Mouse (Mus musculus) heart, adult 8-10 months (tissue): ENCODE results near the gene Gm5169. TPM values are rescaled to one million over a fixed set of nuclear protein-coding genes. Genes with fewer than 3 reads are reported as not detected.
"Not testable (repeated sequence)": the region's sequence is repeated elsewhere in the genome, so short reads cannot be mapped to it uniquely, and the experiment has no call there.

Experiments
- DNase-seq: peaks from one replicate; pipeline ENCODE4 v3.0.0; 2022; ENCODE audit warnings: low spot score
- total RNA-seq, 4 experiments: library from RNA; stranded (reverse); gene quantifications; 2 replicates each; pipeline ENCODE4 v1.2.4; 2022

The Gm5169 gene
- not detected for total RNA-seq

GRCm38 (mm10) chrX:25301355-25301754 is at the start of gene Gm5169:
TSS of gene Gm5169 (minus strand) at chrX:25301455.
- DNase-seq: not testable (repeated sequence)

DNA sequence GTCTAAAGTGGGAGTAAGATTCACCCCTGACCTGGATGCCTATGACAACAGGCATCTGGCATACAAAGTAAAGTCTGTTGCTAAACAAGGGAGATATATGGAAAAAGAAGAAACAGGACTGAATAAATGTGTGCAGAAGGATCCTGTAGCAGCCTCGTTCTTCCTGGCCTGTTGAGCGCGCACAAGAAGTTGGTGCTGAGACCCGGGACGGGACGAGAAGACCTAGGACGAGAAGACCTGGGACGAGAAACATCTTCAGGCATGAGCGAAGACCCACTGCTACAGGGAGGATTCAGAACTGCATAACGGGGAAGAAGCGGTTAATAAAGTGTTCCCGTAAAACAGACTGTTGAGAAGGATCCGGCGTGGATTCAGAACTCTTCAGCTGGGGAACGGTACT is 46.2 kb upstream of the Gm5169 start:
- not testable (repeated sequence) for DNase-seq
